Mouse (Mus musculus) hindbrain, embryonic 13.5 days (tissue): ENCODE measurements around the gene Smarca2. TPM values are rescaled to one million over a fixed set of nuclear protein-coding genes. Genes with fewer than 3 reads are reported as not detected.
A peak's percentile ranks its signal among the peaks of the same experiment; 100 is the strongest.

ENCODE experiments used
- ATAC-seq: fragments of 200-750 bp; cut with Nextera tagmentation; 2 replicates; pipeline ENCODE4 v1.8.0; 2017; ENCODE audit warnings: moderate TSS enrichment; ENCODE audit not compliant: low FRiP score
- H3K27ac ChIP-seq: fragments of 300-500 bp; sonication (generic); 2 replicates; pipeline ENCODE4 v1.5.1; 2015; ENCODE audit warnings: inconsistent platforms, mild to moderate bottlenecking, moderate library complexity
- H3K27me3 ChIP-seq: fragments of 300-500 bp; sonication (generic); 2 replicates; pipeline ENCODE4 v1.6.1; 2015; ENCODE audit warnings: mild to moderate bottlenecking, inconsistent platforms
- H3K36me3 ChIP-seq: fragments of 300-500 bp; sonication (generic); 2 replicates; pipeline ENCODE4 v1.6.1; 2015; ENCODE audit warnings: mild to moderate bottlenecking, inconsistent platforms
- H3K4me1 ChIP-seq: fragments of 300-500 bp; sonication (generic); replicated peaks from 2 replicates; pipeline ENCODE4 v1.6.1; 2015; ENCODE audit warnings: inconsistent platforms
- H3K4me2 ChIP-seq: fragments of 300-500 bp; sonication (generic); 2 replicates; pipeline ENCODE4 v1.6.1; 2015; ENCODE audit warnings: inconsistent platforms, mild to moderate bottlenecking, moderate library complexity
- H3K4me3 ChIP-seq: fragments of 300-500 bp; sonication (generic); 2 replicates; pipeline ENCODE4 v1.5.1; 2015; ENCODE audit warnings: mild to moderate bottlenecking, inconsistent platforms
- H3K9ac ChIP-seq: fragments of 300-500 bp; sonication (generic); 2 replicates; pipeline ENCODE4 v1.6.1; 2015; ENCODE audit warnings: mild to moderate bottlenecking, inconsistent platforms
- H3K9me3 ChIP-seq: fragments of 300-500 bp; sonication (generic); 2 replicates; pipeline ENCODE4 v1.6.1; 2016; ENCODE audit warnings: inconsistent platforms
- WGBS: fragments of 180-500 bp; shearing (Covaris S2); methylation state at CpG from one replicate; pipeline ENCODE4 v1.1.7; 2015; 5-methylcytosine and 5-hydroxymethylcytosine counted together
- polyA plus RNA-seq: library from polyadenylated mRNA; unstranded; fragments of >200 nt; fragmentation: Nextera tagmentation; extraction: Ambion mirVana; gene quantifications from 2 replicates; pipeline ENCODE4 v1.2.1, GENCODE M21; 2015

Gene Smarca2
- polyA plus RNA-seq, 1 experiment from 2014 or later: 85.3 TPM

- Histone ChIP-seq H3K4me2 (peak overlapping the region; percentile 98), H3K4me1 (peaks cover 28% of the 10 kb centered on the region), H3K27me3 (peaks cover 54% of the 10 kb centered on the region), H3K9me3 (no peaks in the 10 kb centered on the region), H3K9ac (peak overlapping the region; percentile 81), H3K36me3 (no peaks in the 10 kb centered on the region), H3K27ac (peak overlapping the region; percentile 94), H3K4me3 (peak overlapping the region; percentile 80)
- ATAC-seq: 0 out of 2 replicates have a peak, but pooled peaks have one; percentile 1
- under 1% methylated on average over 42 of the region's 44 CpGs for WGBS
Measured at GRCm38 (mm10) chr19:26605438-26606320, 829 bp downstream of the Smarca2 start.

DNA sequence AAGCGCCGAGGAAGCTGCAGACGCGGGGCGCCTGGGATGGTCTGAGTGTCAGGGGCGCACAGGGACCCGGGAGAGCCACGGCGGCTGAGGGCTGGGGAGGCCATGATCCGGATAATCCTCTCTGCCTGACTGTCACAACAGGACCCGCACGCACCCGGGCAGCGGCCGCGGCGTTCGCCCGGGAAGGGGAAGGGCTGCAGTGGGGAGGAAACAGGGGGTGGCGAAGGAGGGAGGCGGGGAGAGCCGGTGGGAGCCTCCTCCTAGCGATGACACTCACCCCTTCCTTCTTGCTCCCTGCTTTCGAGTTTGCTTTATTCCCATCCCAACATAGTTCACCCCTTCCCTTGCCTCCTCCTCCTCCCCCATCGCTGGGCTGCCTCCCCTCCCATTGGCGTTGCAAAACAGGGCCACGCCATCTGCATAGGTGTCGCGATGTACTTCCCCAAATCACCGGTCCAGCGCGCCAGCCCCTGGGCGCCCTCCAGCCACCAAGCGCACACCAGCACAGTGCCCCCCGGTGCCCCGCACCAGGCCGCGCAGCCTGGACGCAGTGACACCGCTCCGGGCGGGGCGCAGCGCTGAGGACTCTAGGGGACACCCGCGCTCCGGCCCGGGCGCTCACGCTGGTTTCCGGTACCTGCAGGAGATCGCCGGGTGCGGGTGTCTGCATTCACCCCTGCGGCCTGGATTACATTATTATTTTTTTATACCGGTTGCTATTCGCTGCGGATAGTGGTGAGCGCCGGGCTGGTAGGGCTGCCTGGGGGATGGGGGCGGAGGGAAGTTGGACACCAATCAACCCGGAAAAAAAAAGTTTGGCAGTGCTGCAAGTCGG is 1.7 kb downstream of the Smarca2 start:
- Histone ChIP-seq H3K4me2 (peak overlapping the region; percentile 98), H3K4me3 (peak overlapping the region; percentile 80), H3K27me3 (peaks cover 55% of the 10 kb centered on the region), H3K27ac (peak overlapping the region; percentile 94), H3K36me3 (no peaks in the 10 kb centered on the region), H3K9me3 (no peaks in the 10 kb centered on the region), H3K4me1 (peaks cover 28% of the 10 kb centered on the region), H3K9ac (peak overlapping the region; percentile 81)
- ATAC-seq: peak; percentile 29
- WGBS: 0% methylated on average over 55 of the region's 63 CpGs

DNA sequence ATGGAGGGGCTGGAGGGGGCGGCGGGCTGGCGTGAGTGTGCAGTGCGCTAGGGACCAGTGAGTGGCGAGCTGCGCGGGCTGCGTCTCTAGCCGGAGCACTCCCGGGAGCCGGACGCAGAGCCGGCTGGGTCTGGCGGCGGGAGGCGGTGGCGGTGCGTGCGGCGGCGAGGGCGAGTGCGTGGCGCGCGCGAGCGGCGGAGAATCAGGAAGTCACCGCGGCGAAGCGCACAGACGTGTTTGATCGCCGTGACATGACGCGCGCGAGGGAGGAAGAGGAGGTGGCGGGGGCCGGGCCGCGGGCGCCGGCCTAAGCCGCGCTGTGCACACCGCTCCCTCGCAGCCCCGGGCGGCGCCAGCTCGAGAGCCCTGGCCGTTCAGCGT is 2.3 kb downstream of the Smarca2 start:
- no peaks in the 10 kb centered on the region for H3K36me3 ChIP-seq
- peak overlapping the region; percentile 98 for H3K4me2 ChIP-seq
- peaks cover 54% of the 10 kb centered on the region for H3K27me3 ChIP-seq
- no peaks in the 10 kb centered on the region for H3K9me3 ChIP-seq
- H3K4me1 ChIP-seq: peaks cover 28% of the 10 kb centered on the region
- WGBS: under 1% methylated on average over 55 of the region's 56 CpGs
- ATAC-seq: 0 out of 2 replicates have a peak, but pooled peaks have one; percentile 11
- H3K9ac ChIP-seq: peak overlapping the region; percentile 81
- peak overlapping the region; percentile 94; the same call in 1 of the 2 replicates for H3K27ac ChIP-seq
- peak overlapping the region; percentile 80 for H3K4me3 ChIP-seq

- WGBS: under 1% methylated on average over 39 of the region's 39 CpGs
- Histone ChIP-seq H3K4me2 (peak overlapping the region; percentile 98), H3K9me3 (no peaks in the 10 kb centered on the region), H3K4me3 (peak overlapping the region; percentile 80), H3K4me1 (peaks cover 28% of the 10 kb centered on the region), H3K27ac (peak overlapping the region; percentile 94; the same call in 1 of the 2 replicates), H3K36me3 (no peaks in the 10 kb centered on the region), H3K27me3 (peaks cover 48% of the 10 kb centered on the region), H3K9ac (peak overlapping the region; percentile 81)
- ATAC-seq: no peak
Measured at GRCm38 (mm10) chr19:26607551-26608433, 2.9 kb downstream of the Smarca2 start.

DNA sequence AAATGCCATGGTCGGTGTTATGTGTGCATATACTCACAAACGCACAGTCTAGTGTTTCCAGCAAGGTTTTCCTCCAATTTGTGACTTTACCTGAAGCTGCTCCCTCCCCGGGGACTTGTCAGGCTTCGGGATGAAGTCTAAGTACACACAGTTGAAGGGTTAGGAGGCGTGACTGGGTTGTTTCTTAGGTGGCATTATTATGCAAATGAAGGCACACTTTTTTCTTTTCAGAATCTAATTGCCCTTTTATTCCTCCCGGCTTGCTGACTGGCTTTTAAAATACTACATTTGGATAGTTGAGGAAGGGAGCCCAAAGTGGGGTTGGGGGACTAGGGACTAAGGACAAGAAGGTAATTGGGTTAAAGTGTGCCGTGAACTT is 3.6 kb downstream of the Smarca2 start:
- H3K4me2 ChIP-seq: peak overlapping the region; percentile 98
- H3K27ac ChIP-seq: no peak overlapping the region
- no peaks in the 10 kb centered on the region for H3K9me3 ChIP-seq
- H3K27me3 ChIP-seq: peaks cover 47% of the 10 kb centered on the region
- H3K4me1 ChIP-seq: peaks cover 27% of the 10 kb centered on the region
- WGBS: 3% methylated on average over 7 of the region's 7 CpGs
- H3K36me3 ChIP-seq: no peaks in the 10 kb centered on the region
- H3K9ac ChIP-seq: no peak overlapping the region
- ATAC-seq: no peak
- H3K4me3 ChIP-seq: peak overlapping the region; percentile 80

GRCm38 (mm10) chr19:26609637-26610036 is 4.8 kb downstream of the Smarca2 start:
- no peaks in the 10 kb centered on the region for H3K36me3 ChIP-seq
- no peak overlapping the region for H3K4me2 ChIP-seq
- H3K9me3 ChIP-seq: no peaks in the 10 kb centered on the region
- H3K27me3 ChIP-seq: peaks cover 49% of the 10 kb centered on the region
- H3K27ac ChIP-seq: no peak overlapping the region
- 34% methylated on average over 2 of the region's 2 CpGs for WGBS
- no peak overlapping the region for H3K4me3 ChIP-seq
- no peak for ATAC-seq
- H3K4me1 ChIP-seq: peaks cover 20% of the 10 kb centered on the region
- H3K9ac ChIP-seq: no peak overlapping the region

DNA sequence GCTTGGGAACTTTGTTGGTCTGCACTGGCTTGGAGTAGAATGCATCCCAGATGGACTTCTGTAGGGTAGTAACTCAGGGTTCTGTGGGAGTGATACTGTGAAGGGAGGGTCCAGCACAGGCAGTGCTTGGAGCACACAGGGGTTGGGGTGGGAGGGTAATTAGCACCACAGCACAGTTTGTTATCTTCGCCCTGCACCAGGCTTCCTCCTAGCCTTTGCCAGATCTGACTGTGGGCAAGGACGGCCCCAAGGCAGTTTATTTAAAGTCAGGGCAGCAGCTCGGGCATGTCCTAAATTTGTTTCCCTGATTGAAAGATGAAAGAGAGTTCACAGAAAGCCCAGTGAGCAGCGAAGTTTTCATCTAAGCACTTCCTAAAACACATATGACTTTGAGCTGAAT is 8.1 kb downstream of the Smarca2 start:
- 67% methylated on average over 4 of the region's 4 CpGs for WGBS
- Histone ChIP-seq H3K4me3 (no peak overlapping the region), H3K4me2 (no peak overlapping the region), H3K36me3 (no peaks in the 10 kb centered on the region), H3K9me3 (no peaks in the 10 kb centered on the region), H3K27me3 (peaks cover 41% of the 10 kb centered on the region), H3K9ac (no peak overlapping the region), H3K4me1 (peaks cover 6% of the 10 kb centered on the region), H3K27ac (no peak overlapping the region)
- no peak for ATAC-seq

DNA sequence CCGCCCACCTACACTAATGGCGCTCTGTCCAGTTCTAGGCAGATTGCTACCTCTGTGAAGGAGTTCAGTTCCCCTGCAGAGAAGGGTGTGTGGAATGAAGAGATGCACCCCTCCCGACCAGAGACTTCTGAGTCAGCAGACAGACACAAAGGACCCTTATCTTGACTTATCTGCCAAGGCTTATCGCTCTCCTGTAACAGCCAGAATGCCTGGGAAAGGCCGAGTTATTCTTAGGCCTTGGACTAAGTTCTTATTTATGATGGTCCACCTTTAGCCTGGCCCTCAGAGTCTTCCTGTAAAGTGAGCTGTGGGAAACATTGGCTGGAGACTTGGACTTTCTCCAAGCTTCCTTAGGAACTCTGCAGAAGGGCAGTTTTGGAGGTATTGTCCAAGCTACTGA is 8.8 kb downstream of the Smarca2 start:
- H3K4me1 ChIP-seq: no peaks in the 10 kb centered on the region
- no peaks in the 10 kb centered on the region for H3K9me3 ChIP-seq
- 80% methylated on average over 5 of the region's 5 CpGs for WGBS
- no peak overlapping the region for H3K9ac ChIP-seq
- peaks cover 35% of the 10 kb centered on the region for H3K27me3 ChIP-seq
- no peak overlapping the region for H3K27ac ChIP-seq
- no peak for ATAC-seq
- no peak overlapping the region for H3K4me2 ChIP-seq
- H3K36me3 ChIP-seq: no peaks in the 10 kb centered on the region
- no peak overlapping the region for H3K4me3 ChIP-seq

DNA sequence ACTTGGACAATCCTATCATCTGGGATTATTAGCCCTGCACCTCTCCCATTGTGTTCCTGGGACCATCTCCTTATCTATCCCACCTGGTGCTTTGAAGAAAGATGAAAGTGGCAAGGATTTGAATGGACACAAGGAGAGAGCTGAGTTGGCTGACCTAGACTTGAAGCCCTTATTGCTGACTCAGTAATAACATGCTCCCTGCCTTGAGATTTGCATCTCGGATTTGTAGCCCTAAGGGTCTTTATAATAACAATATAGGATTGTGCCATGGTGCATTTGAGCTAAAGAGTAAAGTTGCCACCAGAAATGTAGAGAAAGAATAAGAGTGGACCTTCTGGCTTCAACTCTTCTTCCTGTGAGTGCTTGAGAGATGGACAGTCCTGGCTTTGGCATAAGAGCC is 11.4 kb downstream of the Smarca2 start:
- Histone ChIP-seq H3K9me3 (no peaks in the 10 kb centered on the region), H3K4me2 (no peak overlapping the region), H3K36me3 (peaks cover 3% of the 10 kb centered on the region; the same call in 1 of the 2 replicates), H3K4me3 (no peak overlapping the region), H3K4me1 (no peaks in the 10 kb centered on the region), H3K27ac (no peak overlapping the region), H3K27me3 (peaks cover 15% of the 10 kb centered on the region), H3K9ac (no peak overlapping the region)
- no peak for ATAC-seq
- WGBS: 39% methylated on average over 1 of the region's 1 CpGs

GRCm38 (mm10) chr19:26617287-26617686 is 12.4 kb downstream of the Smarca2 start:
- H3K4me1 ChIP-seq: no peaks in the 10 kb centered on the region
- H3K36me3 ChIP-seq: peaks cover 4% of the 10 kb centered on the region; the same call in 1 of the 2 replicates
- H3K4me3 ChIP-seq: no peak overlapping the region
- peaks cover 9% of the 10 kb centered on the region for H3K27me3 ChIP-seq
- no peak overlapping the region for H3K9ac ChIP-seq
- ATAC-seq: no peak
- H3K4me2 ChIP-seq: no peak overlapping the region
- no peaks in the 10 kb centered on the region for H3K9me3 ChIP-seq
- WGBS: 95% methylated on average over 5 of the region's 5 CpGs
- H3K27ac ChIP-seq: no peak overlapping the region

DNA sequence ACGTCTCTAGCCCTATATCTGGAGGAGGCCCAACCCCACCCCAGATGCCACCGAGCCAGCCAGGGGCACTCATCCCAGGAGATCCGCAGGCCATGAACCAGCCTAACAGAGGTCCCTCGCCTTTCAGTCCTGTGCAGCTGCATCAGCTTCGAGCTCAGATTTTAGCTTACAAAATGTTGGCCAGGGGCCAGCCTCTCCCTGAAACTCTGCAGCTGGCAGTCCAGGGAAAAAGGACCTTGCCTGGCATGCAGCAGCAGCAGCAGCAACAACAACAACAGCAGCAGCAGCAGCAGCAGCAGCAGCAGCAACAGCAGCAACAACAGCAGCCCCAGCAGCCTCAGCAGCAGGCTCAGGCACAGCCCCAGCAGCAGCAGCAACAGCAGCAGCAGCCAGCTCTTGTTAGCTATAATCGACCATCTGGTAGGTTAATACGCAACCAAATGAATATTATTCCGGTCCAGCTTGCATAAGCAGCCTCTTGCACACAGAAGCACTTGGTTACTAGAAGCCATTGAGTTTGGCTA is 25.9 kb downstream of the Smarca2 start:
- Histone ChIP-seq H3K4me1 (0 out of 2 replicates have a peak, but pooled peaks cover 4% of the 10 kb centered on the region), H3K4me2 (no peak overlapping the region), H3K27me3 (no peaks in the 10 kb centered on the region), H3K9me3 (no peaks in the 10 kb centered on the region), H3K36me3 (0 out of 2 replicates have a peak, but pooled peaks cover 3% of the 10 kb centered on the region), H3K4me3 (no peak overlapping the region), H3K9ac (no peak overlapping the region), H3K27ac (peak overlapping the region; percentile 58)
- peak; percentile 63; the same call in 1 of the 2 replicates for ATAC-seq
- WGBS: 47% methylated on average over 8 of the region's 8 CpGs
